Mouse (Mus musculus): Measurements from ENCODE around the gene Cxcl9. TPM values are rescaled to one million over a fixed set of nuclear protein-coding genes. Genes with fewer than 3 reads are reported as not detected.

The Cxcl9 gene
- polyA plus RNA-seq, 2 experiments from 2014 or later, result 0.20 TPM; not detected in 1

GRCm38 (mm10) chr5:92336743-92337142 lies 8.9 kb upstream of the Cxcl9 start:
- peak; percentile 70 for ATAC-seq

- no peak for ATAC-seq
These were observed 4.5 kb upstream of the Cxcl9 start for GRCm38 (mm10) chr5:92332359-92332840.

DNA sequence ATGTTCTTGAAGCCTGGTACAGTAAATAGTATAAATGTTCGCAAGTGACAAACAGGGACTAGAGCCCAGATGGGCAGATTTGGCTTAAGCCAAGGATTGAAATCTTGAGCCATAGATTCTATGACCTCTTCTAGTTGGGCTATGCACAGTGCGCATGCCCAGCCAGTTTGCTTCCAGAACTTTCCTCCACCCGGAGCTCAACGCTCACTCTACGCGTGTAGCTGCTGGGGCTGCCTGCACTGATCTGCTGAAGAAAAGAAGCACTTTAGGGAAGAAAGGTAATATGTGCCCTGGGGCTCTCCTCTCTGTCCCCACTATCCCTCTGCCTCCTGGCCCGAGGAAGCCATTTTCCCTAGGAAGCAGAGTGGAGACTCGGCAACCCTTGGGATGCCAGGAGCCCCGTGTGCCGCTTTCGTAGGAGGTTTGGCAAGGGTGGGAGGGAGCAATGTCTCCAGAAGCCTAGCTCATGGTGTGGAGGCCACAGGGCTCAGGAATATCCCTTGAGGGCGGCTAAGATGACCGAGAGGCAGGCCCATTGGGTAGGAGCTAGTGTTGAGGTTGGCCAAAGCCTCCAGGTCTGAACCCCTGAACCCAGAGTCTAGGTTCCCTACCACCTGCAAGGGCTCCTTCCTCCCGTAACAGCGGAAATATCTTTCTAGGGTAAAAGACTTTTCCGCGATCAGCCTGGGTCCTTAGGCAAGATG lies 3.9 kb upstream of the Cxcl9 start, which contains the start of gene Art3:
Gene Art3, plus strand, starts transcription at position 193 of the 704 bp plus-strand sequence.
- no peak for ATAC-seq

- ATAC-seq, result no peak
These were observed 3.2 kb upstream of the Cxcl9 start for GRCm38 (mm10) chr5:92331122-92331521.

GRCm38 (mm10) chr5:92327367-92327766 lies 512 bp downstream of the Cxcl9 start:
- peak; percentile 61 for ATAC-seq

DNA sequence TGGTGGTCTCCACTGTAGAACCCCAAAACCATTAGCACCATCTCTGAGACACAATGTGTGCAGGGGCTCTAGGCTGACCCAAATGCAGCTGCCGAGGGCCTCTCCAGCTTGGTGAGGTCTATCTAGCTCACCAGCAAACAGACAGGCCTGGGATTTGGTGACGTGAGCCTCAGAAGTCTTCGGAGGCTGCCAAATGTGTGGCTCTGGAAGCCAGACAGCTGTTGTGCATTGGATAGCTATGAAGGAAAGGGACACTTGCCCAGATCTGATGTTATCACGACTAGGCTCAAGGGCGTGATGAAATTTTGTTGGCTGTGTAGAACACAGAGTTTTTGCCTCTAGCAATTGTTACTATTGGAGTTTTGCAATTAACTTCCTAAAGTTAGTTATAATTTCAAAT lies 4.6 kb downstream of the Cxcl9 start:
- no peak for ATAC-seq

DNA sequence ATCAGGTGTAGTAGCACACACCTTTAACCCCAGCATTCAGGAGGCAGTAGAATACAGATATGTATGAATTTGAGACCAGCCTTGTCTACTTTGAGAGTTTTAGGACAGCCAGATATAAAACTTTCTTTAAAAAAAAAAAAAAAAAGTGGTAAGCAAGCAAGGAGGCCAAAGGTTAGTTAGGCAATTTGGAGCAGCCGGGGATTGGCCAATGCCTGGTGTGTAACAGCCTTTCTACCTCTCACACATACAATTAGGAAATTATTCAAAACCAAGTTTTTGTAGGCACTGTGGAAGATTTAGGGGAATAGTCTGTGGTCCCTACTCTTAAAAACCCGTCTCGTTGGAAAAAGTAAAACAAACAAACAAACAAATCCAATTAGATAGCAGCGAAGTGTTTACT lies 5.3 kb downstream of the Cxcl9 start:
- no peak for ATAC-seq

DNA sequence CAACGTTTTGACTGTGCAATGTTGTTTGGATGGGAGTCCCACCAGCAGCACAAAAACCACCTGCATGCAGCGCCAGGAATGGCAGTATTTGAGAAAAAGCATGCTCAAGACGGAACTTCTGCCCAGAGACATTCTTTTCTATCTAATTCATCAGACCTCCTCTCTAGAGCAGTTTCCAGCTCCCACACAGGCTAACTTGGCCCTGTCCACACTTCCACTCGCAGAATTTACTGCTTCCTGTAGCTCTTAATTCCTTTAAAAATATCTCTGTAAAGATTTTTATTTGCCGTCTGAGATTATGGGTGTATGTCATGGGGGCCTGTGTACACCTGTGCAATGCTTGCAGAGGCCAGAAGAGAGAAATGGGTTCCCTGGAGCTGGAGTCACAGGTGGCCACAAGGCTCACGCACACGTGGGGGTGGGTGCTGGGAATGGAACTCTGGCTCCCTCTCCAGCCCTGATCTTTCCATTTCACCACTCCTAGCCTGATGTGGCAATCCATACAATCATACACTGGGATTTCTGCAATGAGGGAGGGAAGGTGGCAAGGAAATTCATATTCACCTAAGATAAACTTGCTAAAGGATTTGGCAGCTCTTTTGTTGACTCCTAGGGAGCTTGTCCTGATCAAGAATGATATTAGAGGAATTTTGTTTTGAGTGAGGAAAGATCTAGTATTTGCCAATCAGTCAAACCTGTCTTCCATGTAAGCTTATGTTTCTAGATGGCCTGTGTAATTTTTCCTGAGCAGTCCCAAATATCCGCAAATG lies 6.1 kb downstream of the Cxcl9 start:
- ATAC-seq, result no peak

- ATAC-seq, result no peak
These were observed 9.3 kb downstream of the Cxcl9 start for GRCm38 (mm10) chr5:92318596-92318995.

GRCm38 (mm10) chr5:92318119-92318518 lies 9.8 kb downstream of the Cxcl9 start:
- no peak for ATAC-seq

- ATAC-seq, result no peak
These were observed 14.1 kb downstream of the Cxcl9 start for GRCm38 (mm10) chr5:92313776-92314175.

DNA sequence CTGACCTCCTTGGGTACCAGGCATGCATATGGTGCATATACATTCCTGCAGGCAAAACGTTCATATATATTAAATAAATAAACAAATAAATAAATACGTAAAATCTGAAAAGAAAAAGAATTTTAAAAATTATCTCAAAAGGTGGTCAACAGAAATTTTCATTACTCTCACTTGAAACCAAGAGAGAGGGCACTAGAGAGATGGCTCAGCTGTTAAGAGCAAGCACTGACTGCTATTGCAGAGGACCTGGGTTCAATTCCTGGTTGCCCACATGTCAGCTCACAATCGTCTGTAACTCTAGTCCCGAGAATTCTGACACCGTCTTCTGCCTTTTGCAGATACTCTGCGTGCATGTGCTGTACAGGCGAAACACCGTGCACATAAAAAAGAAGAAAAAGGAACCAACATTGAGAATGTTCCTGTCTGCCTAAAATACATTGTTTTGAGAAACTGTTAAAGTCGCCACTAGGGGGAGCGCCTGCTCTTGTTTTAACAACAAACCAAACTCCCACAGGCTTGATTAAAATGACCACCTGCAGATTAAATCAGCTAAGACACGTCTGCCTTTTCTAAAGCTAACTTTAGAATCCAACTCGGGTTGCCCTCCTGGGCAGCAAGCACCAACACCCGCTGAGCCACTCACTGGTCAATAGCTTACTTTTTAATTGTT lies 15.7 kb downstream of the Cxcl9 start:
- no peak for ATAC-seq

GRCm38 (mm10) chr5:92309681-92310511 lies 18.0 kb downstream of the Cxcl9 start, which contains the start of gene Sdad1:
Gene Sdad1, minus strand, starts transcription at chr5:92310479.
- peak; percentile 96 for ATAC-seq

GRCm38 (mm10) chr5:92304291-92304690 lies 23.6 kb downstream of the Cxcl9 start:
- no peak for ATAC-seq

DNA sequence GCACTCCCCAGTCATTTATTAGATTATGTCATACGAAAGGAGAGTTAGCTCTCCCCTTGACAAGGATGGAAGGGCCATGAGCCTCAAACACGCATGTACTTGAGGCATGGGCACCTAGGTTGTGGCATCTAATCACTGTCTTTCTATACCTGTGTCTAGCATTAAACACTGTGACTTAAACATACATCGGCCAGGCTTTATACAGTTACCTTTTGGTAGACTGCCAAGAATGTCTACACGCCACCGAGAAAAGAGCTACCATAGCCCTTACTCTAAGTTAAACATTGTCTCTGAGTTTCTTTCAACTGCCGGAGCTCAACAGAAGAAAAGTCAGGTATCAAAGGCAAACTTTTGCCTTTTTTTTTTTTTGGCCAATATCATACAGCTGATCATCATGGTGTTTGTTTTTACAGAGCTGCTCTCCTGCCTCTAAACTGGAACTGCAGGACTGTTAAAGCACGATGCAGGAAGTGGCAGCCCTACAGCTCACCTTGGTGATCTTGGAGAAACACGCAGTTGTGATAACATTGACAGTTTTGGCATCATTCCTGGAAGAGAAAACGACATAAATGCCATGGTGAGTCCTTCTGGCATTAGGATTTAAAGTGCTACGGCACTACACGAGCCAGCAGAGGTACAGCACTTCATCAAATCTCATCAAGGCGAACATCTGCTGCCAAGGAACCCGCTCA lies 25.6 kb downstream of the Cxcl9 start:
- no peak for ATAC-seq

DNA sequence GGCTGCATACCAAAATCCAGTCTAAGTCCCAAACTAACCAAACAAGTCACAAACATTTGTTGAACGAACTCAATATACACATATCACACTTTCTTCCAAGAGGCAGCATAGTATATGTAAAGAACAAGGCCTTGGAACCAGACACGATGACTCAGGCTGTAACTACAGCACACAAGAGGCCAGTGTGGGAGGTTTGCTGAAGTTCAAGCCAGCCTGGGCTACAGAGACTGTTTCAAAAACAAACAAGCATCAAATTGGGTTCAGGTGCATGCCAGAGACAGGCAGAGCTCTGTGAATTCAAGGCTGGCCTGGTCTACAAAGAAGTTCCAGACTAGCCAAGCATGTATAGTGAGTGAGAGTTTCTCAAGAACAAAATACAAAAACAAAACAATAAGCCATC lies 33.4 kb downstream of the Cxcl9 start:
- ATAC-seq, result no peak

- no peak for ATAC-seq
These were observed 36.0 kb downstream of the Cxcl9 start for GRCm38 (mm10) chr5:92291652-92292414.

DNA sequence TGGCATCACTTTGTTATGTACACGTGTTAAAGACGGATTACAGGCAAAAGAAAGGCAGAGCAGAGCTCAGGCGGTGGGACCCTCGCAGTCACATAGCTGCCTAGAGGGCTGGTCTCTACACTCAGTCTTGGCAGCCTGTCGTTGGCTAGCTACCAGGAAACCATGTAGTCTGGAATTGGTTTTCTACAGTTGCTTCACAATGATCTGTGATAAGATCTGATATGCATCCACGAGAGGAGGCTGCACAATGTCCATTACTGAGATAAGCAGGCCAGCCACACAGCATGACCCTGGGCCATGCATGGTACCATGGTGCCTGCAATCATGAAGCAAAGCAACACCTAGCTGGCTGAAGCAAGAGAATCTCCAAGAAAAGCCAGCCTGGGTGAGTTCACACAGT lies 40.0 kb downstream of the Cxcl9 start:
- ATAC-seq, result no peak

DNA sequence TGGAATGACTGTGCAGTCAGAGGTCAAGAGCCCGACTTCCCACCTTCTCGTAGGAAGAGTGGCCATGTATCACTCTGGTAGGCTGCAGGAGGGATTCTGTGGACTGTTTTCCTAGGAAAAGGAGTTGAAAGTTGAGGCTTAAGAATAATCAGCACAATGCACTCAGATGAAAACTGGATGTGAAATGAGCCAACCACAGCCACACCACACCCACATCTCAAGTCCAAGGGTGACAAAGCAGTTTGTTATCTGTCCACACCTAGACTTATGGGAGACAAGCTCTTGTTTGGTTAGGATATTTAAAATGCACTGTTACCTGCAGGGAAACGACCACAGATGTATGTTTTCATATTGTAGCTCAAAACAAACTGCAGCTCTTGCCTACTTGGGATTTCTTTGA lies 44.8 kb downstream of the Cxcl9 start:
- ATAC-seq, result no peak

GRCm38 (mm10) chr5:92282571-92282970 lies 45.3 kb downstream of the Cxcl9 start:
- ATAC-seq, result no peak
